Mouse (Mus musculus) right cerebral cortex, postnatal 25 days (tissue): ENCODE results near the gene Pdgfa.

ENCODE experiments used
- DNase-seq: peaks from one replicate; pipeline ENCODE4 v3.0.0; 2022

Pdgfa gene

DNA sequence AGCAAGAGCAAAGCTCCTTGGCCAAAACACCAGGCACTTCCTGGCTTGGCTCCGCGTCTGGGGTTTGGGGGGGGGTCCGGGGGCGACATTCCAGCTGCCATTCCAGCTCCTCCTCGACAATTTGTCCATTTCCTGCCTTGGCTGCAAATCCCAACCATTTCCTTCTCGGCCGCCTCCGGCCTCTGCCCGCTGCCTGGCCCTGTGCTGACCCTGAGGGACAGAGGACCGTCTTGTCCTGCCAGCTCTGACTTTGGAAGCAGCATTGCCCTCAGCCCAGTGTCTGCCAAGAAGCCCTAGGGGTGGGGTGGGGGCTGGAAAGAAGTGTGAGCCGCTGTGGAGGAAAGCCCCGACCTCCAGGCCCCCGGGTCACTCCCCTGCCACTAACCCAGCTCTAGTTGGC lies 44.2 kb downstream of the Pdgfa start:
- DNase-seq = no peak

DNA sequence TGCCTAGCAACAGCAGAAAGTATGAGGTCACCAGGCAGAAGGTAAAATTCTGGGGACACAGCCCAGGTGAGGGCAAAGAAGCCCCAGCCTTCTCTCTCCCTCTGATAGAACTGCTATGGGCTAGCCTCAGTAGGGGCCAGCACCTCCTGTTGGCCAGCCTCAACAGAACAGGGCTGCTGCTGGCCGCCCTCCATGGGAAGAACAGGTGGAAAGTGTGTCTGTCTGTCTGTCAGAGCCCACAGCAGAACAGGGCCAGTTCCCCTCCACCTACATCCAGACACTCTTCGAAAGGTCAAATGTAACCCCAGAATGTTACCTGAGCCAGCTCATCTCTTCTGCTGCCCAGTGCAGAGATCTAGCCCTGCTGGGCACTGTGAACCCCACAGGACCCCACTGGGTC lies 45.9 kb downstream of the Pdgfa start:
- DNase-seq = no peak

DNA sequence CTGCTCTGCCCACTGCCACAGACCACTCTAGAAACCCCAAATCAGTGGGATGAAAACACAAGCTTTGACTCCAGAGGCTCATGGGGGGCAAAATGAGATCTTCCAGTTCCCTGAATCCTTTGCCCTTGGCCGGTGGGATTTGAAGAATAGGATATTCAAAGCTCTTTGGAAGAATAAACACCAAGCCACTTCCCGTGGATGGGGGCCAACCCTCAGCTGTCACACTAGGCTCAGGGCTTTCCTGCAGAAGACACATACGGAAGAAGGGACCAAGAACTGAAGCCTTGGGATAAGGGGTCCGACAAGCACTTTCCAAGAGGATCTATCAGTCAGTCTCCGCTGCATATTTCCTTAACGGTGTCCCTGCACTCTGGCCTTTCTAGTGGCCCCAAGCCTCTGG lies 48.0 kb downstream of the Pdgfa start:
- no peak for DNase-seq

DNA sequence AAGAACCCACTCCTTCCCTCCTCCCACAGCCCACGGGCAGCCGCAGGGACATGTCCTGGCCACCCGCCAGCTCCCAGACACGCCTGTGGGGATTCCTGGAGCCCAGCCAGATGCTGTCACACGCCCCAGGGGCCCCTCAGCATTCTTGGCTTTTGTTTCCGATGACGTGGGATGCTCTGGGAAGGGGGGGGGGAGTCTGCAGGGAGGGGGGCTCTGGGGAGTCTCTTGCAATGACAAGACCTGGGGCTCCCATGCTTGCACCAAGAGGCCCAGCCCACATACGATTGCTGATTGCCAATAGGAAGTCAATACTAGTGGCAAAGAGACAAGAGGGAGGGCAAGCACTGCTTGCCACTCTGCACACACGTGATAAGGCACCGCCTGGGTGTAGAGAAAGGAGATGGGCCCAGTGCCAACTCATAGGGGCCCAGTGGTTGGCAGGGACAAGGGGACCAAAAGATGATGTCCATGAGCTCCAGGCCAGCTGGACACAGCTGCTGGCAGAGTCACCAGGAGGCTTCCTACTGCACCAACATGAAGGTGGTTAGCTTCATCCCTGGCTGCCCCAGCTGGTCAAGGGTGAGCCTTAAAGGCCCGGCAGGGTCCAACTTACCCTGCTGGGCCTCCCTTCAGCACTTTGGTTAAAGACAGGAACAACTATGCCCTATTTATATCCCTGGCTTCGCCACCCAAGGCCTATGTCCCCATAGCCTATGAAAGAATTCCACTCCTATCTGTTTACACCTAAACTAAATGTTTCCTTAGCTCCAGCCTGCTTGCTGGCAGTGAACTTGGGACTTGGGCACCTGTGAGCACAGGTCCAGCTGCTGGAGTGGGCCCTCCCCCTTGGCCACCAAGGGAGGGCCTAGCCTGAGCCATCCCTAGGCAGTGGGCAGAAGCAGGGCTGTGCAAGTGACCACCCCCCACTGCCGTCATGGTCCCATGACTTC lies 48.9 kb downstream of the Pdgfa start:
- no peak for DNase-seq

DNA sequence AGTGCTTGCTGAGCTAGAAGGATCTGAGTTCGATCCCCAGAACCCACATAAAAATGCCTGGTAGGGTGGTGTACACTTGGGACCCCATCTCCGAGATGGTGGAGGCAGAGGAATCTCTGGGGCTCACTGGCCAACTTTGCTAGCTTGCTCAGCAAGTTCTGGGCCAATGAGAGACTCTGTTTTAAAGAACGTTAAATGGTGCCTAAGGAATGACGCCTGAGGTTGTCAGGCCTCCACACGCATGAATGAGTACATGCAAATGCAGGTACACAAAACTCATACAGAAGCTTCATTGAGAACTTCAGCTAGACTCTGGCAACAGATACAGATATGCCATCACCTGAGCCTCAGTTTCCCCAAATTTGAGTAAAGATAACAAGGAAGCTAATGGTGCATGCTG lies 49.7 kb downstream of the Pdgfa start:
- DNase-seq = no peak

DNA sequence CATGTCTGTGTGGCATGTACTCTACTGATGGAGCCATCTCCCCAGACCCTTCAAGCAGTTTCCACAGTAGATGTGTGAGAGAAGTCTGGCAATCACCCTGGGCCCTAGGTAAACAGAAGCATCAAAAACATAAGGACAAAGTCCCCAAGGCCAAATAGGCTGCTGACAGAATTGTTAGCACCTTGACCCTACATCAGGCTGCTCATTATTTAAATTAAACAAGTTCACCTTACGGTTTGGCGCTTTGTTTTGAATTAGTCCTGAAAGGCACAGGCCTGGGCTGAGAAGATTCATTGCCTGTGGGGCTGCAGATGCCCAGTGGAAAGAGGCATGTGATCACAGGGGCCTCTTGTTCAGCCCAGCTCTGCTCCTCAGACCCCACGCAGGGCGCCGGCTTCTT lies 50.2 kb downstream of the Pdgfa start:
- DNase-seq = no peak

DNA sequence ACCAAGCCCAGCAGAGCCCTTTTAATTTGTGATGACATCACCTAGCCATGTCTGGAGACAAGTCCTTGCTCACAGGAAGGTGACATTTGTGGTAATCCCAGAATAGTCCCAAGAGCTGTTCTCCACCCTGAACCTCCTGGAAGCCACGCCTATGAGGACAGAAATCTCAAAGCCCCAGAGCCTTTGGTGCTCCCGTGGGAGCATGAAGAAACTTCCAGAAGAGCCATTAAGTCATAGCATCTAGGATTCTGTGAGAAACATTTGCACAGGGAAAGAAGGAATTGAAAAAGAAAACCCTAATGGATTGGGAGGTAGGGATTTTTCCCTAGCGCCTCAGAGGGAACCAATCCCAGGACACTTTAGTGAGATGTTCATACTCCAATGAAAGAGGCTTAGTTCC lies 52.2 kb downstream of the Pdgfa start:
- no peak for DNase-seq

DNA sequence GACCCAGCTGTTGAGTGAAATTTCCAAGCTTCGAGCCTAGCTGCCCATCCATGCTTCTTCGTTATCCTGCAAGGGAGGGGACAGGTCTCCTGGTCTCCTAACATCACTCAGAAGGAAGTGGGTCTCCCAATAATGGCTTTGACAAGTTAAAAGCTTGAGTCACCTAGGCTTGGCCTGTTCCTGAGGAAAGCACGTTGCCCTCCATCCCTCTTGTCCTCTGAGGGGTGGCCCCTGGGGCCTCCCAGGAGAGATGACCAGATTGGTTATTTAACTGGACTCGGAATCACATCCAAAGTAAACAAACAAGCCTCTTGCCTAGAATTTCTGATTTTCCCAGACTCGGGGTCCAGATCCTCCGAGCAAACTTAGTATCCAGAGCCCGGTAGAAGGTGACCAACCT lies 52.6 kb downstream of the Pdgfa start:
- no peak for DNase-seq

DNA sequence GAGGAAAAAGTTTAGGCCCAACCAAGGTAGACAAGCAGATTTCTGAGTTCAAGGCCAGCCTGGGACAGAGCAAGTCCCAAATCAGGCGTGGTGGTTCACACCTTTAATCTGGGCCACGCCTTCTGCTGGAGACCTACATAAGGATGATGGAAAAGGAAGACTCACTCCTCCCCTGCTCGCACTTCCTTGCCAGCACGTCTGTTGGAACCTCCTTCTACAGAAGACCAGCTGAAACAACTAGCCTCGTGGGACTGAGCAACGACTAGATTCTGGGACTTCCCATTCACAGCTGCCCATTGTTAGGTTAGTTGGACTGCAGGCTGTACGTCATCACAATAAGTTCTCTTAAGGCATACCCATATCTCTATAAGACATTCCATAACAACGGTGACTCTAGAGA lies 55.3 kb downstream of the Pdgfa start:
- no peak for DNase-seq

DNA sequence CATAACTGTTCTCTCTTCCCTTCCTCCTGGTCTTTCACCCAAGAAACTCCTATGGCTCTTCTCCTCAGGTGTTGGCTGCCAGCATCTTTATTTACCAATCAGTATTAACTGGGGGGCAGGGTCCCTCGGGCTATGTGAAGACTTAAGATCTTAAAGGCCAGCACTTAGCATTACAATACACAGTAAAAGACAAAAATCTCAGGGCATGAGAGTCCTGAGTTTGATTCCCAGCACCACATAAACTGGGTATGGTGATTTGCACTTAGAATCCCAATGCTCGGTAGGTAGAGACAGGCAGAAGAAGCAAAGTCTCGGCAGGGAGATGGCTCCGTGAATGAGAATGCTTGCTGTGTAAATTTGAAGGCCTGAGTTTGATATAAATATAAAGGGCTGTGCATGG lies 56.6 kb downstream of the Pdgfa start:
- DNase-seq = no peak

DNA sequence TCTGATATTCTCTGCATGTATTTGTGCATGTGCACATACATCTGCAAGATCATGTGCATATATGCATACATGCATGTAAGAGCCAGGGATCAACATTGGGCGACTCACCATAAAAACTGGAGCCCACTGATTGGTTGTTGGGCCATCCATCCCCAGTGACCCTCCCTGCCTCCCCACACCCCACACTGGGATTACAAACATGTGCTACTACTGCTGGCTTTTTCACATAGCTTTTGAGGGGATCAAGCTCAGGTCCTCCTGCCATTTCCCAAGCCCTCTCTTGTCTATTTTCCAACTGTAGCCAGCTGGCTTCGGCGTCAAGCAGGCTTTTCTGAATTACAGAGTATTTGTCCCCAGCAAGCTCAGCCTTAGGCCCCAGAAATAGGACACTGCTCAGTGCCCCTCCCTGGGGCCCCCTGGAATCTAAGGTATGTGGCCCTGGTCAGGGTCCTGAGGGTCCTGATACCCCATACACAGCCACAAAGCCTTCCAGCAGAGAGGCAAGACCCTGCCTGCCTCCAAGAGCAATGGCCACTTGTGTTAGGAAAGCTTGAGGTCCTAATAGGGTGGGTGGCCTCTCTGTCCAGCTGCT lies 58.5 kb downstream of the Pdgfa start:
- no peak for DNase-seq

DNA sequence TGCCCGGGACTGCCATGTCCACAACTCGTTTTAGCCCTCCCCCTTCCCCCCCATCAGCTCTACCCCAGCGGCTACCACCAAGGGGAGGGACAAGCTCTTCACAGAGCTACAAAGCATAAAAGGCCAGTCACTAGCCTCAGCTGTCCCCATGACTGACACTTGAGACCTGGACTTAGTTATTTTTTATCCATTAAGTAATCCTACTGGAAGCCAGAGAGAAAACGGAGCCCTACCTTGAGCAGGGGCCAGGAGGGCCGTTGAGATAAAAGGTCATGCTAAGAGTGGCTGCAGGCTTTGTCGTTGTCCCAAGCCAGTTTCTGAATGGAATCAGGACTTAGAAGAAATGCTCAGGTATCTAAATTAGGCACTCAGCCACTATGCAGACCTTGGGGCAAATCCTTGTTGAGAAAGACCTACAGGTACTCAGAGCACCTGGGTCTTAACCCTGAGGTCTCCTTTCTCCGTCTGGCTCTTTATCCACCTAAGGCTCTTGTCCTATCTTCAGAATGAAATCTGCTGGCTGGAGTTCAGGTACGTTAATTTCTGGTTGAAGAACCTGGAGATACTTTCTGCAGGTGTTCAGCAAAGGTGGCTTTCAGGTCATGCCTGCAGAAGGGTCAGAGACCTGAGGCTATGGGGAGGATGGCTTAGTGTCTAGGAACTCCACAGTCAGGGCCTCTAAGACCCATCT lies 60.6 kb downstream of the Pdgfa start:
- DNase-seq = no peak

DNA sequence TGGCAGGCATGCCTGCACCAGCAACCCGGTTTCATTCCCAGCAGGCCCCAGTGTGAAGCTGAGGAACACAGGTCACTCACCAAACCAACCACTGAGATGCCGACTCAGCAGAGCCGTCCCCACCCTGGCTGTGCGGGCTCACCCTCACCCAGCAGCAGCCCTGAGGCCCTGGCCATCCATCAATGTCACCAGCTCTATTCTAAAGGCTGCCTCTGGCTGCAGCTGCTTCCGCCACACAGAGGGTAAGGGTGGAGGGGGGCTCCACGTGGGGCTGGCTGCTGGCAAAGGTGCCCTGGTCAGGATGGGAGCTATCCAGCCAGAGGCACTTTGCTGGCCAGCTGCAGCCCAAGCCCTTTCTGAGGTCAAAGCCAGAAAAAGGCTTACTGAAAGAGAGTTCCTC lies 62.6 kb downstream of the Pdgfa start:
- no peak for DNase-seq

DNA sequence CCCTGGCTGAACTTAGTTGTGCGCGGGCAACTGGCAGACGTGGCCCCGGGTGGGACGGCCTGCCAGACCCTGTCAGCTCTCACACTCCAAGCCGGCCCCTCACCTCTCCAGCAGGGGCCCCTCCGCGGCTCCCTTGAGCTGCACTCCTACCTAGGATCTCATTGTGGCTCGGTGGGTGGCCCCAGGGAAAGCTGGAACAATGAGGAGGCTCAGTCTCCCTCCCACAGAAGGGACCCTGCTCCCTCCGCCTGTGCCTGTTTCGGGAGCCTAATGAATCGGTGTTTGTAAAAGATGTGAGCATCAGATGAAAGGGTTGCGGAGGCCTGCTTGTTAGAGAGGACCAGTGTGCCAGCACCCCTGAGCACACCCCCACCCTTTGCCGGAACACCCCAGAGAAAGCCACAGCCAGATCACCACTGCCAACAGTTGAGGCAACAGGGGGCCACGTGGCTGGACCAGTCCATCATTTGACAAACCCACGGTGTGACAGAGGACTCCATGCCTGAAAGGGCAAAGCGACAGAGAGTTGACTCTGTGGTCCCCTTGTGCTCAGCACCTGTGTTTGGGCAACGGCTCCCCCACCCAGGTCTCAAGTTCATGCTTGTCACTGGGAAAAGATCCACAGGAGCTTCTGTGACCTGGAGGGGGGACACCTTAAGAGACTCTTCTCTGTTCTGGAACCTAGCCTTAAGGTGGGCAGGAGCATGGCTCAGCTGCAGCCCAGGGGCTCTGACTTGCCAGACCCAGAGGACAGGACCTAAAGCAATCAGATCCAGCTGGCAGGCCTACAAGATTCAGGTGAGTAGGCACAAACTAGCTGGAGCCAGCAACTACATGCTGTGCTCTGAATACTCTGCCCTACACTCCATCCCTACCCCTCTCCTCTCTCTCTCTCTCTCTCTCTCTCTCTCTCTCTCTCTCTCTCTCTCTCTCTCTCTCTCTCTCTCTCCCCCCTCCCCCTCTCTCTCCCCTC lies 64.4 kb downstream of the Pdgfa start:
- no peak for DNase-seq

DNA sequence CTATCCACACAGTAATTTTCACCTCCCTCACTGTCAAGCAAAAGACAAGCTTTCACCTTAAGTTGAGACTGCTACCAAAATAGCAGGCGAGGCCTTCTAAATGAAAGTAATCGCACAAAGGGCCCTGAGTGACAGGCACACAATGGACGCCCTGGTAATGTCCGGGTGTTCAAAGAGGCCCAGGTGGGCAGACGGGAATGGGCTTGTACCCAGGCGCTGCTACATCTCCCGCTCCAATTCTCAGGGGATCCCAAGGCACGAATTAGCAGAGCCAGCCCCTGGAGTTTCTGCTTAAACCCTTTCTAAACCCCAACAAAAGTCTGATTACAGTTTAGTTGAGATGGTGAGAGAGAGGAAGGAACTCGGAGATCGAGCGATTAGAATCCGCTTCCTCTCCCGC lies 65.3 kb downstream of the Pdgfa start:
- no peak for DNase-seq

DNA sequence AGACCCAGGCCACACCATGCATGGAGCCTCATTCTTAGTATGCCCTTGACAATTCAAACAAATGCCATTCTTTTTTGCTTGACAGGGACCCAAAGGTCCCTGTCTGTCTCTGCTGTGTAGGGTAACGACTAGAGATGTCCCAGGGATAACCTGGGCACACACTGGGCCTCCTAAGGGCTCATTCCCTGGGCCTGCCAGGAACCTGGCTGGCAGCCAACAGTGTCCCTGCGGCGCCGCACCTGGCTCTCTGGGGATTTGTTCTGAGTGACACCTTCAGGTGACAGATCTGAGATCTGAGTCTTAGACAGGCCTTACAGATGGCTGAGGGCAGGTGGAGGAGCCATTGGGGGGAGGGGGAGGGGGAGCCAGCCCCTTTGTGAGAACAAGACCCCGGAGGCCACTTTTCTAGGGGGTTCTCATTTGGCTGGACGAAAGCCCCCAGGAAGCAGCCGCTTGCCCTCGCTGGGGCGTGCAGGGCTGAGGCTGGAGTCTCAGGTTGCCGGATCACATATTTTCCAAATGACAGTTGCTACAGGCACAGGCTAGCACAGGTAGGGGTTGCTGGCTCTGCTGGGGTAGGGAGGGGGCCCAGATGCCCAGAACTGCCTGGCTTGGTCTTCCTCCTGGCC lies 67.2 kb downstream of the Pdgfa start:
- DNase-seq = no peak
